Comparison of ENCODE assay signal across 8 mouse cellular contexts in genomic region chr6:48742422-48743351, GRCm38 (mm10). TPM values are rescaled to one million over a fixed set of nuclear protein-coding genes. Genes with fewer than 3 reads are reported as not detected.
A peak's percentile ranks its signal among the peaks of the same experiment; 100 is the strongest.
DNase-seq lines count a peak whose midpoint lies in the region; ATAC-seq and TF ChIP-seq lines count a peak whose summit lies in the region.

No protein-coding gene starts in this region.

- H3K9me3 ChIP-seq in liver, embryonic 12.5 days (replicated peaks) = no peaks in the 10 kb centered on the region

- H3K9ac ChIP-seq in liver, embryonic 12.5 days = peak overlapping the region; percentile 42; the same call in 1 of the 2 replicates

- H3K4me3 ChIP-seq in thymus, adult 2 months (ENCODE audit: control insufficient read depth, insufficient read depth, low read length) = no peak overlapping the region
- peak overlapping the region; percentile 40 for H3K4me3 ChIP-seq in liver, embryonic 12.5 days

- intact Hi-C loops in gastrocnemius, postnatal 36 days (cut with DNase I) = no loop called here

- peaks cover 42% of the 10 kb centered on the region for H3K4me1 ChIP-seq in thymus, adult 2 months (replicated peaks; ENCODE audit: control insufficient read depth, insufficient read depth, low read length)
- peaks cover 40% of the 10 kb centered on the region for H3K4me1 ChIP-seq in liver, embryonic 12.5 days

- no peak for TF ChIP-seq CTCF in thymus, adult 2 months (IDR thresholded peaks at IDR 0.05; ENCODE audit: borderline replicate concordance, control insufficient read depth, extremely low read depth, insufficient read depth, low read length, poor library complexity)

- peak overlapping the region; percentile 99; the same call in 1 of the 2 replicates for H3K27ac ChIP-seq in thymus, adult 2 months (ENCODE audit: control insufficient read depth, insufficient read depth, low read length)
- H3K27ac ChIP-seq in liver, embryonic 12.5 days = peak overlapping the region; percentile 56

- peaks cover 14% of the 10 kb centered on the region for H3K36me3 ChIP-seq in thymus, adult 2 months (ENCODE audit: control insufficient read depth, insufficient read depth, low read length)
- H3K36me3 ChIP-seq in liver, embryonic 12.5 days = 0 out of 2 replicates have a peak, but pooled peaks cover 9% of the 10 kb centered on the region

- peak; percentile 78 for DNase-seq in CD4-positive, CD25-positive, alpha-beta regulatory T cell, adult 2 months (ENCODE audit: low read depth, low spot score)
- no peak for DNase-seq in thymus, adult 2 months
- no peak for DNase-seq in thymus, adult 18-20 months
- DNase-seq in induced T-regulatory cell, adult 2 months (ENCODE audit: low read depth) = peak; percentile 85
- peak; percentile 31 for DNase-seq in retina, embryonic 14.5 days (ENCODE audit: low spot score)
- no peak for DNase-seq in gastrocnemius, postnatal 36 days

- H3K27me3 ChIP-seq in thymus, adult 2 months (ENCODE audit: control insufficient read depth, insufficient read depth, low read length) = no peaks in the 10 kb centered on the region
- peaks cover 7% of the 10 kb centered on the region; the same call in 1 of the 2 replicates for H3K27me3 ChIP-seq in liver, embryonic 12.5 days (replicated peaks)

- whole genome bisulfite sequencing in thymus, adult 2 months = 90% methylated on average over 52 of the region's 52 CpGs
- WGBS in liver, embryonic 12.5 days (ENCODE audit: insufficient replicate concordance) = 43% methylated on average over 52 of the region's 52 CpGs

- H3K4me2 ChIP-seq in liver, embryonic 12.5 days = peak overlapping the region; percentile 62

- ATAC-seq in CD4-positive, CD25-positive, alpha-beta regulatory T cell, adult 4 months = no peak
- peak; percentile 55; the same call in 1 of the 2 replicates for ATAC-seq in liver, embryonic 12.5 days

- TF ChIP-seq POLR2A in thymus, adult 2 months (IDR thresholded peaks at IDR 0.05; ENCODE audit: control insufficient read depth, extremely low read depth, insufficient read depth, low read length, poor library complexity) = no peak

RNA-seq across cellular contexts. Expression of gene Gimap5, which starts 3.3 kb away (rescaled TPM):
- polyA plus RNA-seq in CD4-positive, CD25-positive, alpha-beta regulatory T cell, adult 4 months (2017; shearing (Covaris generic)) = 100 to 1,000 TPM; 196 to 256 TPM
- polyA plus RNA-seq in thymus, adult 2 months (2012; rRNA removed) = 34.0 and 35.3 TPM in 2 replicates
- polyA plus RNA-seq in liver, embryonic 12.5 days (2016; fragmentation: Nextera tagmentation; extraction: Ambion mirVana) = 3.0 and 3.7 TPM in 2 replicates
- 1 to 10 TPM; 1.7 to 2.1 TPM for total RNA-seq in gastrocnemius, postnatal 36 days (2021)

RNA-seq across cellular contexts. Expression of gene Gimap1, which starts 3.8 kb away (rescaled TPM):
- 100 to 1,000 TPM; 342 to 402 TPM for polyA plus RNA-seq in CD4-positive, CD25-positive, alpha-beta regulatory T cell, adult 4 months (2017; shearing (Covaris generic))
- 94.7 and 98.1 TPM in 2 replicates for polyA plus RNA-seq in thymus, adult 2 months (2012; rRNA removed)
- polyA plus RNA-seq in liver, embryonic 12.5 days (2016; fragmentation: Nextera tagmentation; extraction: Ambion mirVana) = 10.9 and 11.9 TPM in 2 replicates
- 1 to 10 TPM; 3.0 to 3.4 TPM for total RNA-seq in gastrocnemius, postnatal 36 days (2021)

RNA-seq across cellular contexts. Expression of gene Gimap7, which starts 24.3 kb away (rescaled TPM):
- polyA plus RNA-seq in CD4-positive, CD25-positive, alpha-beta regulatory T cell, adult 4 months (2017; shearing (Covaris generic)) = 100 to 1,000 TPM; 600 to 617 TPM
- polyA plus RNA-seq in thymus, adult 2 months (2012; rRNA removed) = 3.8 and 6.3 TPM in 2 replicates
- 0.10 and 0.18 TPM in 2 replicates for polyA plus RNA-seq in liver, embryonic 12.5 days (2016; fragmentation: Nextera tagmentation; extraction: Ambion mirVana)
- total RNA-seq in gastrocnemius, postnatal 36 days (2021) = not detected

RNA-seq across cellular contexts. Expression of gene Gm28053, which starts 24.3 kb away (rescaled TPM):
- 10 to 100 TPM; 62.5 to 69.5 TPM for polyA plus RNA-seq in CD4-positive, CD25-positive, alpha-beta regulatory T cell, adult 4 months (2017; shearing (Covaris generic))
- polyA plus RNA-seq in thymus, adult 2 months (2012; rRNA removed) = 0.36 and 0.88 TPM in 2 replicates
- polyA plus RNA-seq in liver, embryonic 12.5 days (2016; fragmentation: Nextera tagmentation; extraction: Ambion mirVana) = 0.75 and 1.2 TPM in 2 replicates
- total RNA-seq in gastrocnemius, postnatal 36 days (2021) = not detected

RNA-seq across cellular contexts. Expression of gene Gimap3, which starts 28.0 kb away (rescaled TPM):
- 1,000 to 10,000 TPM; 1,659 to 2,511 TPM for polyA plus RNA-seq in CD4-positive, CD25-positive, alpha-beta regulatory T cell, adult 4 months (2017; shearing (Covaris generic))
- 48.2 and 61.3 TPM in 2 replicates for polyA plus RNA-seq in thymus, adult 2 months (2012; rRNA removed)
- polyA plus RNA-seq in liver, embryonic 12.5 days (2016; fragmentation: Nextera tagmentation; extraction: Ambion mirVana) = not detected in 2 replicates
- total RNA-seq in gastrocnemius, postnatal 36 days (2021) = not detected

Comparison
In these comparisons a context has a peak if more than half of its experiments do, and no peak if none do; other contexts are left out.
1. DNase-seq: peak in CD4-positive, CD25-positive, alpha-beta regulatory T cell, adult 2 months (single experiment), induced T-regulatory cell, adult 2 months (single experiment) and retina, embryonic 14.5 days (single experiment); none in thymus, adult 2 months (single experiment), thymus, adult 18-20 months (0 of 2) and gastrocnemius, postnatal 36 days (0 of 2).
2. RNA of gene Gimap7, which starts 24.3 kb away (polyA plus RNA-seq): 600 to 617 TPM in CD4-positive, CD25-positive, alpha-beta regulatory T cell, adult 4 months; 3.8 to 6.3 TPM in thymus, adult 2 months and 0.10 to 0.18 TPM in liver, embryonic 12.5 days; every median in the first group is over 10 times any median in the second.